Mouse (Mus musculus) gastrocnemius, postnatal 25 days (tissue): ENCODE data around the gene Ube2v1. TPM values are rescaled to one million over a fixed set of nuclear protein-coding genes. Genes with fewer than 3 reads are reported as not detected.

Source experiments
- DNase-seq: peaks from one replicate; pipeline ENCODE4 v3.0.0; 2022
- microRNA-seq, 2 experiments: library from miRNA; unstranded; fragments of <30 nt; microRNA quantifications; one replicate each; pipeline ENCODE4 v1.2.0; 2021; ENCODE audit warnings: borderline replicate concordance in 2 of 2
- total RNA-seq, 2 experiments: library from RNA; stranded (reverse); gene quantifications; 1 replicate in 1 of 2; 2 replicates in 1 of 2; pipeline ENCODE4 v1.2.3; 2021

Ube2v1 gene
- total RNA-seq, 2 experiments from 2014 or later = 157 to 160 TPM

- DNase-seq = no peak
Measured at GRCm38 (mm10) chr2:167563703-167564102, 68.2 kb downstream of the Ube2v1 start.

- no peak for DNase-seq
Measured at GRCm38 (mm10) chr2:167563035-167563434, 68.9 kb downstream of the Ube2v1 start.

- DNase-seq = no peak
Measured at GRCm38 (mm10) chr2:167562101-167562500, 69.8 kb downstream of the Ube2v1 start.

GRCm38 (mm10) chr2:167559413-167559812, 72.5 kb downstream of the Ube2v1 start:
- no peak for DNase-seq

Small RNAs within 50 kb of the gene (microRNA-seq; reads per million reads assigned to microRNA genes)
- 0 reads per million in 2 experiments for gene Gm22355

Other genes with a start within 250 kb of the Ube2v1 start
- gene Slc9a8, start 210.4 kb downstream of the Ube2v1 start, total RNA-seq = 10 to 100 TPM; 23.4 to 27.7 TPM
- gene Rnf114, start 139.4 kb downstream of the Ube2v1 start, total RNA-seq = 10 to 100 TPM; 23.0 to 28.4 TPM
- 10 to 100 TPM; 15.1 to 15.7 TPM for gene Spata2, start 139.2 kb downstream of the Ube2v1 start, total RNA-seq
- gene Snai1, start 93.9 kb downstream of the Ube2v1 start, total RNA-seq = 1 to 10 TPM; 1.3 TPM
- gene Gm20431, start 29.4 kb upstream of the Ube2v1 start, total RNA-seq = 10 to 100 TPM in 1 of 2 experiments, 1 to 10 TPM in 1; 7.7 to 11.6 TPM
- 10 to 100 TPM; 93.5 to 95.6 TPM for gene Cebpb, start 56.8 kb upstream of the Ube2v1 start, total RNA-seq
- 10 to 100 TPM; 13.4 to 18.9 TPM for gene Tmem189, start 57.7 kb upstream of the Ube2v1 start, total RNA-seq